Mouse (Mus musculus) brain, adult 2 months (tissue): Measurements from ENCODE around the gene Noct.
"Not testable (repeated sequence)": the region's sequence is repeated elsewhere in the genome, so short reads cannot be mapped to it uniquely, and the experiment has no call there.

Source experiments
- DNase-seq: peaks from one replicate; pipeline ENCODE4 v3.0.0; 2011; ENCODE audit warnings: low read depth, low spot score

Noct gene

DNA sequence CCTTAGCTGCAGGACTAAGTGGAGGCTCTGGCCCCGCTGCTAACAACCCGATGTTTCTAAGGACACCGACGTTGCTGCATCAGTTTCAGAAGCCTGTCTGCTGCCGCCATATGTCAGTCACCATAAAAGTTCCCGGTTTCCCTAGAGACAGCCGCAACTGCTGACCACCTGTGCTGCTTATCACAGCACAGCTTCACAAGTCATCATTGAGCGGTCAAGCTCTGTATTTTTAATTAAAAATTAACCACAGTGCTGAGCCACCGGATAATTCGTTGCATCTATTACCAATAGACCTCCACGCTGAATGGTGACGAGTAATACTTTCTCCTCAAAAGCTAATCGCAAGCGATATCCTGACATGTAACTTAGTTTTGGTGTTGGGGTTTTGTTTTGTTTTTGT lies 19.4 kb upstream of the Noct start:
- no peak for DNase-seq

DNA sequence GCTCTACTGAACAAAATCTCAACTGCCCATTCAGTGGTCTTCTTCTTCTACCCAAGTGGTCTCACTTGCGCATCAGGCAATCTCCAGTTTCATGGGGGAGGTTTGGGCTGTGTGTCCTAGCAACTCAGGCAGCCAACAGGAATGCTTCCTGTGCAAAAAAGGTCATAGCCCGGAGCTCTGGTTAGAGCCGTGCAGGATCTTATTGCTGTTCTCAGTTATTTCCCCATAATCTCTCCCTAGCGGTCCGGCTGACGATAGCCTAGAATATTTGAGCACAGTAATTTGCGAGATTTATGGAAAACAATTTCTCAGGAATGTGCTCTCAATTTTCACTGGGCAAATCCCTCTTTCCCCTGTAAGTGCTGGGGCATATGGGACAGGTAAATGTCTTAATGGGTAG lies 17.7 kb upstream of the Noct start:
- no peak for DNase-seq

DNA sequence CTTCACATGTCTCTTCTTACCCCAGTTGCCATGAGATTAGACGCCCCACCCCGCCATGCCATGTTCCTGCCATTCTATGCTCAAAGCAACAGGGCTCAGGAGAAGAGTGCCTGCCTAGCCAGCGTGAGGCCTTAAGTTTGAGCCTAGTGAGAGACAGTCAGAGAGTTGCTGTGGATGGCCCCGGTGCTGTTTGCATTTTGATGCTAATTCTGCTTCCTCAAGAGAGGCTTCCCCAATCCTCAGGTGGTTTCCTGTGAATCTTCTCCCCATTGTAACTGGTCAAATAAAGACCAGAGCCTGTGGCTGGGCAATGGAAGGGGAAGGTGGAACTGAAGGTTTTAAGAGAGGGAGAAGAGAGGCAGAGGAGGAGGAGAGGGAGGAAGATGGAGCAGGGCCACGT lies 15.6 kb upstream of the Noct start:
- DNase-seq: no peak

- DNase-seq: no peak
These were observed 14.5 kb upstream of the Noct start for GRCm38 (mm10) chr3:51209503-51210314.

GRCm38 (mm10) chr3:51210485-51210884 lies 13.8 kb upstream of the Noct start:
- DNase-seq: no peak

GRCm38 (mm10) chr3:51213111-51213510 lies 11.1 kb upstream of the Noct start:
- no peak for DNase-seq

DNA sequence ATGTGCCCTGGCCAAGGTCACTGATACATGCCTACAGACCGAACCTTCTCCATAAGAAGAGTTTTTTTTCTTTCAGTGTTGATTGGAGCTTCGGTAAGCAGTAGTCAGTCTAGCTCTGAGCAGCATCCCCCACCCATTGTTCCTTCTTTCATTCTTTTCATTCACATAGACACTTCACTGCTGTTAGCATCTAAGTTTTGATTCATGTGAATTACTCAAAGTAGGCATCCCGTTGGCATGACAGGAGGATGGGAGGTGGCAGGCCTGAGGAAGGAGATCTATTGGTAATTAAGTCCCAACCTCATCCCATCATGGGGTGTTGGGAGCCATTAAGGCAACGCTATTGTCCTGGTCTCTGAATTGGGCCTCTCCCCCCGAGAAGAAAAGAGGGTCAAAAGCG lies 8.6 kb upstream of the Noct start:
- no peak for DNase-seq

DNA sequence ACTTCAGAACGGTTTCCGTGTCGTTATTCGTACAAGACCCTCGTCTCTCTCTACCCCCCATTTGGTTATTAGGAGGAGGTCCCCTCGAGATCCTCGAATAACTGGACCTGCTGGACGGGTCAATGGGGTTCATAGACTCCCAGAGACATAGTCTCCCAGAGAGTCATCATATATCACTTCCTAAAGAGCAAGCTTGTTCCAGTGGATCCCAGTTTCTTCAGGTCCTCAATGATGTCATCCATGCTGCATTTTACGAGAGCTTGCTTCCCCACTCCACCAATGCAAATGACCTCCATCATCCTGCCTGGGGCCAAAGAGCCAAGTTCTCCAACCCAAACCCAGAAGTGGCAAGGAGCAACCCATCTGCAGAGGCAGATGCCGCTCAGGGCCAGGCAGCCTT lies 7.9 kb upstream of the Noct start:
- not testable (repeated sequence) for DNase-seq

- not testable (repeated sequence) for DNase-seq
These were observed 5.9 kb upstream of the Noct start for GRCm38 (mm10) chr3:51218385-51218784.

DNA sequence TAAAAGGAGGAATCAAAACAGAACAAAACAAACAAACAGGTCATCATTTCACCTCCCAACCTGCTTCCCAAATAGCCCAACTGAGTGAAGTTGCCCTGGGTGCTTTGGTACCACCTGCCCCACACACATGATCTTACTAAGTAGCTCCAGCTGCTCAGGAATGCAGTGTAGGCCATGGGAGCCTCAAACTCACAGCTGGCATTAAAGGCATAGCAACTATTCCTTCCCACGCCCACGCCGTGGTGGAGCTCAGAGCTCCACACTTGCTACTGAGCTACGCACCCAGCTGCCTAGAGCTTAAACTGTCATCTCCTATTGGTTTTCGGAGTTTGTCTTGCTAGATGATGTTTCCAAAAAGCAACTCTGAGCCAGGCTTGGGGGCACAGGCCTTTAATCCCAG lies 5.0 kb upstream of the Noct start:
- DNase-seq: peak; percentile 46

DNA sequence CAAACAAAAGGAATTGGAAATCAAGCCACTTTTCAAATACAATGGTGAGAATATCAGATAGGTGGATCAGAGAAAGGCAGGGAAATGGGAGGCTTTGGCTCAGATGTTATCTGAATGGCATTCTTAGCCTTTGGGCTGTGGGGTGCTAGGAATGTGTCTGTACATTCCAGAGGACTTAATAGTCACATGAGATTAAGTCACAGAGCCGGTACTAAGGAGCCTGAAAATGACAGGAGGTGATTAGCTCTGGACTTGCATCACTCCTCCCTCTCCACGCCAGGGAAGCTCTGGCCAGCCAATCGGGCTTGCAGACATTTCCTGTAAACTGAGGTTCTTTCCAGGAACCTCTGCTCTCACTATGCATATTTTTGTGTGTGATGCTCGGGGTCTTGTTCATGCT lies 3.4 kb upstream of the Noct start:
- DNase-seq: no peak

GRCm38 (mm10) chr3:51221847-51222246 lies 2.4 kb upstream of the Noct start:
- no peak for DNase-seq

DNA sequence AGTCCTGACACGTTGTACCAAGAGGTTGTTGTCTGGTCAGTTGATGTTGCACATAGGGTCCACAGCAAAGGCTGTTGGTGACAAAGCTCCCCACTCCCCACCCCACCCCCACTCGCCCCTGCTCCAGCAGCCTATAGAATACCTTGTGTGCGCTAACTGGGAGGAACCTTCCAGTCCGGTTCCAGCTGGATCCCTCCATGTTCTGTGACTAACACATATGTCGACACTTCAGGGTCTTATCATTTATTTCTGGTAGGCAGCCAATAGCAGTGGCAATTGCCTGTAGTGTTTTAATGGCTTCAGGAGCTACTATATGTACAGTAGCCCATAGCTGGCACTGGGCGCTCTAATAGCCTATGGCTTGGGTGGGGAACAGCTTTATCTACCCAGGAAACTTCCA lies 1.9 kb upstream of the Noct start:
- DNase-seq: no peak

DNA sequence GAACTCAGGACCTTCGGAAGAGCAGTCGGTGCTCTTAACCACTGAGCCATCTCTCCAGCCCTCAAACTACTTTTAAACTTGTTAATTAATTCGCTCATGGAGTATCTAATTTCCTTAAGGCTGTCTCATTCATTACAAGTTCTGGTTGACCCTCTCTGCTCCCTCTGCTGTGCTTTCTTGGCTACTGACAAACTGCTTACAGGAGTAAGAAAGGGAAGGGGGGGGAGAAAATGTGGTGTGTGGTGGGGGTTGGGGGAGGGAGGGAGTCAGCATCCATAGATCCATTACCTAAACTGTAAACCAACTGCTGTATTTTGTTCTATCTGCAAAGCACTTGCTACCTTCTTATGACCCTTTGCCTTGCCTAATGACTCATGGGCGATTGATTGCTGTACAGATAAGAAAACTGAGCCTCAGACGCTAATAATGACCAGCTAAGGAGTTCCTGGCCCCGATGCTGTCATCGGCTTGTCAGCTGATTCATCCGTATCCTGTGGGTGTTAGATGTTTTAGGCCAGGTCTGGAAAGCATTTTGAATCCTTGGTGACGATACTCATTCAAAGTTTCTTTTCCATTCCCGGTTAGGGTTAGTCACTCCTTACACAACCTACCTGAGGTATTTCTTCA lies 1.3 kb upstream of the Noct start:
- no peak for DNase-seq

- peak; percentile 33 for DNase-seq
These were observed 691 bp upstream of the Noct start for GRCm38 (mm10) chr3:51223556-51223955.

- no peak for DNase-seq
These were observed 1.0 kb downstream of the Noct start for GRCm38 (mm10) chr3:51225226-51225750.

DNA sequence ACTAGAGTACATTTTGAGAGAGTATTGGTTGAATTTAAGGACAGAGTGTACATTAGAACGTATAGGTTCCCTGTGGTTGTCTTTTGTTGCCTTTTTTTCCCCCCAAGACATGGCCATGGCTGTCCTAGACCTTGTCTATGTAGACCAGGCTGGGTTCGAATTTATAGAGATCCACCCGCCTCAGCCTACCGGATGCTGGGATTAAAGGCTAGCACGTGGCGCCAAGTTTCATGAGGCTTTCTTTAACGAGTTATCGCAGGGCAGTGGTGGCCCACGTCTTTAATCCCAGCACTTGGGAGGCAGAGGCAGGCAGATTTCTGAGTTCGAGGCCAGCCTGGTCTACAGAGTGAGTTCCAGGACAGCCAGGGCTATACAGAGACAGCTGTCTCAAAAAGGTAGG lies 1.7 kb downstream of the Noct start:
- DNase-seq: no peak

DNA sequence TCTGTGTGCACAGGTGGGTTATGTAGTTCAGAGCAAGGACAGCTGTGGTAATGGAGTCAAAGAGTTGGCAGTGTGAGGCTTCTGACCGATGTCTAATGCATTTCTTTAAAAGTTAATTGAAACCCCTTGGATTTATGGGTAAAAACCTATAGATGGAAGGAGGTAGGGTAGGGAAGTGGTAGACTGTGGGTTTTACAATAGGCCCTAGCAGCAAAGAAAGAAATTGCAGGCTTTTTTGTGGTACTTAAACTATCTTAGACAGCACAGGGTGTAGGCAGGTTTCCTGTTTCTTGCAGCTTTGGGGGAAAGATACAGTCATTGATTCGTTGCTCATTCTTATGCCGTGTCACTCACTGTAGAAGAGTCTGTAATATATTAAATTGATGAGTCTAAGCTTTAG lies 2.4 kb downstream of the Noct start:
- DNase-seq: no peak

- DNase-seq: peak; percentile 66
These were observed 4.0 kb downstream of the Noct start for GRCm38 (mm10) chr3:51228038-51228820.

DNA sequence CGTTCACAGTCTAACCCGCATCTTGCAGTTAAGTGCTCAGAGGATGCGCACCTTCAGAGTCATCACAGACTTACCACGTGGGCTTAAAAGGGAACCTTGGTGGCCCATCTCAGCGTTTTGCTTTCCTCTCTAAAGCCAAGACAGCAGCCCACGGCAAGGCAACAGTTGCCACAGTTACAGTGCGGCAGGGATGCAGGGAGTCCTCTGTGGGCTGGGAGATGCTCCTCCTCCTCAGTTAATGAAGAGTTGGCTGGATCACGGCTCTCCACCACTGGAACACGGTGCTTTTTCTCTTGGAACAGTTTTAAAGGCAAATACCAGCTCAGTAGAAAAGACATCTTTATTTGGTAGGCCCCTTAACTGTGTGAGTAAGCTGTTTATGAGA lies 4.6 kb downstream of the Noct start:
- peak; percentile 84 for DNase-seq

- peak; percentile 31 for DNase-seq
These were observed 5.0 kb downstream of the Noct start for GRCm38 (mm10) chr3:51229226-51229625.

GRCm38 (mm10) chr3:51230146-51230835 lies 6.0 kb downstream of the Noct start:
- no peak for DNase-seq
